Mouse (Mus musculus) midbrain, embryonic 15.5 days (tissue): ENCODE measurements around the gene Angptl2. TPM values are rescaled to one million over a fixed set of nuclear protein-coding genes. Genes with fewer than 3 reads are reported as not detected.

ENCODE experiments used
- ATAC-seq: fragments of 200-750 bp; cut with Nextera tagmentation; replicated peaks from 2 replicates; pipeline ENCODE4 v1.8.0; 2017; ENCODE audit warnings: moderate TSS enrichment
- H3K27ac ChIP-seq: fragments of 300-500 bp; sonication (generic); 2 replicates; pipeline ENCODE4 v1.5.1; 2015; ENCODE audit warnings: mild to moderate bottlenecking, inconsistent platforms
- H3K27me3 ChIP-seq: fragments of 300-500 bp; sonication (generic); replicated peaks from 2 replicates; pipeline ENCODE4 v1.6.1; 2015; ENCODE audit warnings: inconsistent platforms
- H3K36me3 ChIP-seq: fragments of 300-500 bp; sonication (generic); replicated peaks from 2 replicates; pipeline ENCODE4 v1.6.1; 2015; ENCODE audit warnings: inconsistent platforms
- H3K4me1 ChIP-seq: fragments of 300-500 bp; sonication (generic); 2 replicates; pipeline ENCODE4 v1.6.1; 2015; ENCODE audit warnings: inconsistent platforms
- H3K4me2 ChIP-seq: fragments of 300-500 bp; sonication (generic); 2 replicates; pipeline ENCODE4 v1.6.1; 2015; ENCODE audit warnings: inconsistent platforms, mild to moderate bottlenecking, moderate library complexity
- H3K4me3 ChIP-seq: fragments of 300-500 bp; sonication (generic); 2 replicates; pipeline ENCODE4 v1.5.1; 2015; ENCODE audit warnings: mild to moderate bottlenecking, inconsistent platforms
- H3K9ac ChIP-seq: fragments of 300-500 bp; sonication (generic); 2 replicates; pipeline ENCODE4 v1.6.1; 2015; ENCODE audit warnings: mild to moderate bottlenecking, inconsistent platforms
- H3K9me3 ChIP-seq: fragments of 300-500 bp; sonication (generic); 2 replicates; pipeline ENCODE4 v1.6.1; 2016; ENCODE audit warnings: inconsistent platforms
- WGBS: fragments of 180-500 bp; shearing (Covaris S2); methylation state at CpG from one replicate; pipeline ENCODE4 v1.1.7; 2015; ENCODE audit warnings: mixed read lengths; 5-methylcytosine and 5-hydroxymethylcytosine counted together
- polyA plus RNA-seq: library from polyadenylated mRNA; unstranded; fragments of >200 nt; fragmentation: Nextera tagmentation; extraction: Ambion mirVana; gene quantifications from 2 replicates; pipeline ENCODE4 v1.2.1, GENCODE M21; 2015

Gene Angptl2
- 16.2 and 19.3 TPM in 2 replicates for polyA plus RNA-seq

DNA sequence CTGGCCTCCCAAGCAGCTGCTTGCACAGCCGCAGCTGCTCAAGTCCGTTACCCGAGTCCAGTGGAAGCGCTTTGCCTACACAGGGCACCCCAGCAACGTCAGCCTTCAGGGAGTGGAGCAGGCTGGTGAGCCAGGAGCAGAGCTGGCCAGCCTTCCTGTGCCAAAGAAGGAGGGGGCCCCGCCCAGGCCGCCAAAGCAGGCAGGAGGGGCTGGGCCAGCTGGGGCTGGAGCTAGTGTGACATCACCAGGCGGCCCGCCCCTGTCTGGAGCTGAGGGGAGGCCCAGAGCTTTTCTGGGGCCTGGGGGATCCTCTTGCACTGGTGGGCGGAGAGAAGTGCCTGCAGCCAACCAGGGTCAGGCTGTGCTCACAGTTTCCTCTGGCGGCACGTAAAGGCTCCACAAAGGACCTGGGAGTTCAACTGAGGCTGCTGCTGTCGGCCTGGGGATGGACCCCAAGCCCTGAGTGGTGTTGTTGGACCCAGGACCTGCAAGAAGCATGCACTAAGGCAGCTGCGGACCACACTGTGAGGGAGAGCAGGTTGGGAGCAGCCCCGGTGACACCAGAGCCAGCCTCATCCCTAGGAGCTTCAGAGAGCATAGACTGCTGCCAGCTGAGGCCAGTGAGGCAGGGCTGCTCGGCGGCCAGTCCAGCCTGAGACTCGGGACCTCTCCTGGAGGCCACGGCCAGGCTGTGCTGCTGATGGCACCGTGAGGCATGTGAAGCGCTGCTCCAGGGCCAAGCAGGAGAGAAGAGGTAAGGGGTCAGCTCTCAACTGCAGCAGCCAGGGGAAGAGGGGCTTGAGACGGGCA is at the start of gene Angptl2:
Gene Angptl2, plus strand, starts transcription at position 370 of the 810 bp plus-strand sequence.
- peak within 1 kb of the TSS; percentile 46 for H3K4me2 ChIP-seq
- H3K9ac ChIP-seq: peak within 1 kb of the TSS; percentile 36
- H3K36me3 ChIP-seq: no peaks in the 10 kb centered on the region
- H3K27ac ChIP-seq: peak within 1 kb of the TSS; percentile 71
- peaks cover 32% of the 10 kb centered on the region for H3K4me1 ChIP-seq
- 5% methylated on average over 22 of the region's 22 CpGs for WGBS
- ATAC-seq: peak; percentile 86
- H3K27me3 ChIP-seq: no peaks in the 10 kb centered on the region
- H3K9me3 ChIP-seq: no peaks in the 10 kb centered on the region
- peak within 1 kb of the TSS; percentile 28 for H3K4me3 ChIP-seq

DNA sequence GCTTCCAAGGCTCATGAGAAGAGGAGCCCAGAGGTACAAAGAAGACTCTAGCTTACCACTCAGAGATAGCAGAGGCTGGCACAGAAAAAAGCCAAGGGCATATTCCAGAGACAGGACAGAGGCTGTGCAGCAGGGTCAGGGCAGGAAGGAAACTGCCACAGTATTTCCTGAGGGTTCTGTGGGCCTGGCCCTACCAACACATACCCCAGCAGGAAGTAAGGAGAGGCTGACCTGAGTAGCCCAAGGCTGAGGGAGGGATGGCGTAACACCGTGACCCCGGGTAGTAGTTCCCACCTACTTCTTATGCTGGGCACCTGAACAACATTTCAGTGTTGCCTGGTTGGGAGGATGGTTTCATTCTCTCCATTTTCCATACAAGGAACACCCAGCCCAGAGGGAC is 48.8 kb upstream of the Angptl2 start:
- H3K9ac ChIP-seq: no peak overlapping the region
- 94% methylated on average over 3 of the region's 3 CpGs for WGBS
- H3K27me3 ChIP-seq: no peaks in the 10 kb centered on the region
- no peaks in the 10 kb centered on the region for H3K9me3 ChIP-seq
- peaks cover 11% of the 10 kb centered on the region; the same call in 1 of the 2 replicates for H3K36me3 ChIP-seq
- no peak for ATAC-seq
- H3K27ac ChIP-seq: no peak overlapping the region
- no peaks in the 10 kb centered on the region for H3K4me1 ChIP-seq
- H3K4me3 ChIP-seq: no peak overlapping the region
- H3K4me2 ChIP-seq: no peak overlapping the region

GRCm38 (mm10) chr2:33169445-33169844 is 46.4 kb upstream of the Angptl2 start:
- H3K4me3 ChIP-seq: no peak overlapping the region
- H3K4me1 ChIP-seq: no peaks in the 10 kb centered on the region
- no peaks in the 10 kb centered on the region for H3K27me3 ChIP-seq
- H3K4me2 ChIP-seq: no peak overlapping the region
- WGBS: 79% methylated on average over 6 of the region's 6 CpGs
- H3K36me3 ChIP-seq: peaks cover 9% of the 10 kb centered on the region; the same call in 1 of the 2 replicates
- no peaks in the 10 kb centered on the region for H3K9me3 ChIP-seq
- no peak overlapping the region for H3K9ac ChIP-seq
- H3K27ac ChIP-seq: no peak overlapping the region
- no peak for ATAC-seq

DNA sequence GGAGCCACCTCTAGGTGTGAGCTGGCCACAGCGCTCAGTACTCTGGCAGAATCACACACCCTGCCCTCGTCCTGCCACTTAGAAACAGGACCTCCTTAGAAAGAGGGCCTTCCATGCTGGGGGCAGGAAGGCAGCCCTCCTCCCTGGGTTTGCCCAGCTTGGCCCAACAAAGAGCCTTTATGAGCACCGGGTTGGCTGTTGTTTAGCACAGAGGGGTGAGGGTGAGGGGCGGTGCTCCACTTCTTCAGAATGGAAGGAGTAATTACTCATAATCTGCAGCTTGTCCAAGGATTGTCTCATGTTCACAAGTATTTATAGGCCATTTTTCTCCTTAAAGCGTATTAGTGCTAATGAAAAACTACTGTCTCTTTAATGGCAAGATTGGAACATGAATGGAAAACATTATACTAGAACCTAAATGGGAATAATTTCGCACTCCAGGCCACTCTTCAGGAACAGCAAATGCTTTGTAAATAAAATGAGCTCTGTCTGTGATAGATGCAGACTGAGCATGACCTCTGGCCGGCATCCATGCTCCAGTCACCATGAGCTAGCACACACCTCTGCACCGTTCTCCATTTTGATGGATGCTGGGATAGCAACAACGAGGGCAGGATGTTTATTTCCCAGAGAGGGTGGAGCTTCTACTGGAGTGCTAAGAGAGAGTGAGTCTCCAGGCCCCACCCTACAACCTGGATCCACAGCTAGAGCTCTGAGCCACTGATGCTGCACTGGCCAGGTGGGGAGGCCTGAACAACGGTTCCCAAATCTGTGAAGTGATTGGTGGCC is 44.9 kb upstream of the Angptl2 start:
- ATAC-seq: no peak
- Histone ChIP-seq H3K27me3 (no peaks in the 10 kb centered on the region), H3K4me3 (no peak overlapping the region), H3K27ac (no peak overlapping the region), H3K36me3 (peaks cover 9% of the 10 kb centered on the region; the same call in 1 of the 2 replicates), H3K4me1 (no peaks in the 10 kb centered on the region), H3K4me2 (no peak overlapping the region), H3K9ac (no peak overlapping the region), H3K9me3 (no peaks in the 10 kb centered on the region)
- 61% methylated on average over 10 of the region's 10 CpGs for WGBS

- Histone ChIP-seq H3K4me3 (no peak overlapping the region), H3K27me3 (no peaks in the 10 kb centered on the region), H3K36me3 (peaks cover 9% of the 10 kb centered on the region; the same call in 1 of the 2 replicates), H3K27ac (no peak overlapping the region), H3K9me3 (no peaks in the 10 kb centered on the region), H3K9ac (no peak overlapping the region), H3K4me2 (no peak overlapping the region), H3K4me1 (peaks cover 9% of the 10 kb centered on the region)
- ATAC-seq: no peak
- 85% methylated on average over 10 of the region's 10 CpGs for WGBS
Measured at GRCm38 (mm10) chr2:33173126-33173525, 42.7 kb upstream of the Angptl2 start.

DNA sequence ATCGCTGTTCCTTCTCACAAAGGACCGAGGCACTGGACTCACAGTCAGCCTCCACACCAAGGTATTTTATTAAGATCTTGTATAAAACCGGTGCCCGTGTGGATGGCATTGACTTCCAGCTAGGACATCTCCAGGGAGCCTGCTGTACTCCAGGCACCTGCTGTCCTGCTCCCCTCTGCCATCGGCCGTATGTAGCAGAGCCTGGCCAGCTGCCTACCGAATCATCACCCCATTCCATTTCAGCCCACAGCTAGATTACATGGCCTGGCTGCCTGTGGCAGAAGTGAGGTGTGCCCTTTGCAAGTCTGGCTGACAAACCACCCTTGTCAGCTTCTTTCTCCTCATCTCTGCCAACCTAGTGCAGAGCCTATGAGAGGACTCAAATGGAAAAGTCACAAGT is 42.2 kb upstream of the Angptl2 start:
- no peak for ATAC-seq
- WGBS: 81% methylated on average over 7 of the region's 7 CpGs
- H3K27ac ChIP-seq: no peak overlapping the region
- no peaks in the 10 kb centered on the region for H3K27me3 ChIP-seq
- H3K4me2 ChIP-seq: no peak overlapping the region
- H3K9ac ChIP-seq: no peak overlapping the region
- H3K4me1 ChIP-seq: peaks cover 15% of the 10 kb centered on the region
- no peaks in the 10 kb centered on the region for H3K9me3 ChIP-seq
- H3K36me3 ChIP-seq: peaks cover 5% of the 10 kb centered on the region; the same call in 1 of the 2 replicates
- H3K4me3 ChIP-seq: no peak overlapping the region

GRCm38 (mm10) chr2:33176516-33176915 is 39.4 kb upstream of the Angptl2 start:
- no peak overlapping the region for H3K4me3 ChIP-seq
- no peak overlapping the region for H3K4me2 ChIP-seq
- peaks cover 32% of the 10 kb centered on the region for H3K4me1 ChIP-seq
- H3K27me3 ChIP-seq: no peaks in the 10 kb centered on the region
- no peak for ATAC-seq
- H3K36me3 ChIP-seq: peaks cover 5% of the 10 kb centered on the region; the same call in 1 of the 2 replicates
- no peak overlapping the region for H3K27ac ChIP-seq
- no peak overlapping the region for H3K9ac ChIP-seq
- 41% methylated on average over 7 of the region's 7 CpGs for WGBS
- no peaks in the 10 kb centered on the region for H3K9me3 ChIP-seq

GRCm38 (mm10) chr2:33176921-33177320 is 38.9 kb upstream of the Angptl2 start:
- peaks cover 4% of the 10 kb centered on the region; the same call in 1 of the 2 replicates for H3K36me3 ChIP-seq
- H3K9ac ChIP-seq: no peak overlapping the region
- no peak for ATAC-seq
- no peaks in the 10 kb centered on the region for H3K27me3 ChIP-seq
- H3K4me3 ChIP-seq: no peak overlapping the region
- no peak overlapping the region for H3K27ac ChIP-seq
- no peak overlapping the region for H3K4me2 ChIP-seq
- peaks cover 32% of the 10 kb centered on the region for H3K4me1 ChIP-seq
- WGBS: 43% methylated on average over 2 of the region's 2 CpGs
- no peaks in the 10 kb centered on the region for H3K9me3 ChIP-seq

DNA sequence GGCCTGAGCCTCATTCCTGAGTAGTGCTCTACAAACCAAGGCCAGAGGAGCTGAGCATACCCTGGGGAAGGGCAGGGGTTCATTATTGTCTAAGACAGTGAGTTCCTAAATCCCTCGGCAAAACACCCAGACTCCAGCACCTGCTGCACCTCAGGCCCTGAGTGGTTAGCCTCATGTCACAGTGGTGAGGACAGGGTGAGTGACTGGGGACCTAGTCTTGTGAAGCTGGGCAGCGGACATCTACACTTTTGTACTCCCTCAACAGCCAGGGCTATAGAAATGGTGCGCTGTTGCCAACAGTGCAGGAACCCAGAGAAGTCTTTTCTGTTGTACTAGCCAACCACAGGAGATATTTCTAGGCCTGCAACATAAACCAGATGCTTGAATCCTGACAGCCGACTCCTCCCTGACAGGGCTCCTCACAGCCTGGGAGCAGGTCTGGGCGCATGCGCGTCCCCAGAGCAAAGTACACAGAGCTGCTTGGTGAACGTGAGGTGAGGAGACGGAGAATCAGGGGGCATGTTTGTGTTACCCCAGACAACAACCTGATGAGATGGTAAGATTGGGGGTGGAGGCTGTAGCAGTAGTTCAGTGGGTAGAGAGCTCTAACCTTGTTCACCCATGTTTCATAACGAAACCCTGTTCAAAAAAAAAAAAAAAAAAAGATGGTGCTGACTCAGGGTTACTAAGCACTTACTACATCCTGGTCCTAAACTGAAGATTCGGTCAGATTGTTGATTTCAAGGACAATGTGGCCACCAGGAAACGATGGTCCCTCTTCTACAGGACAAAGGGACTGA is 38.2 kb upstream of the Angptl2 start:
- no peak for ATAC-seq

GRCm38 (mm10) chr2:33178243-33178932 is 37.5 kb upstream of the Angptl2 start:
- H3K27ac ChIP-seq: peak overlapping the region; percentile 48; the same call in 1 of the 2 replicates

More for the DNA sequence above, 38.2 kb upstream of the Angptl2 start:
- H3K27me3 ChIP-seq: no peaks in the 10 kb centered on the region
- H3K4me2 ChIP-seq: no peak overlapping the region
- 86% methylated on average over 12 of the region's 12 CpGs for WGBS
- peaks cover 32% of the 10 kb centered on the region for H3K4me1 ChIP-seq
- no peak overlapping the region for H3K9ac ChIP-seq
- H3K4me3 ChIP-seq: no peak overlapping the region
- H3K27ac ChIP-seq: no peak overlapping the region
- no peaks in the 10 kb centered on the region for H3K9me3 ChIP-seq
- H3K36me3 ChIP-seq: no peaks in the 10 kb centered on the region

DNA sequence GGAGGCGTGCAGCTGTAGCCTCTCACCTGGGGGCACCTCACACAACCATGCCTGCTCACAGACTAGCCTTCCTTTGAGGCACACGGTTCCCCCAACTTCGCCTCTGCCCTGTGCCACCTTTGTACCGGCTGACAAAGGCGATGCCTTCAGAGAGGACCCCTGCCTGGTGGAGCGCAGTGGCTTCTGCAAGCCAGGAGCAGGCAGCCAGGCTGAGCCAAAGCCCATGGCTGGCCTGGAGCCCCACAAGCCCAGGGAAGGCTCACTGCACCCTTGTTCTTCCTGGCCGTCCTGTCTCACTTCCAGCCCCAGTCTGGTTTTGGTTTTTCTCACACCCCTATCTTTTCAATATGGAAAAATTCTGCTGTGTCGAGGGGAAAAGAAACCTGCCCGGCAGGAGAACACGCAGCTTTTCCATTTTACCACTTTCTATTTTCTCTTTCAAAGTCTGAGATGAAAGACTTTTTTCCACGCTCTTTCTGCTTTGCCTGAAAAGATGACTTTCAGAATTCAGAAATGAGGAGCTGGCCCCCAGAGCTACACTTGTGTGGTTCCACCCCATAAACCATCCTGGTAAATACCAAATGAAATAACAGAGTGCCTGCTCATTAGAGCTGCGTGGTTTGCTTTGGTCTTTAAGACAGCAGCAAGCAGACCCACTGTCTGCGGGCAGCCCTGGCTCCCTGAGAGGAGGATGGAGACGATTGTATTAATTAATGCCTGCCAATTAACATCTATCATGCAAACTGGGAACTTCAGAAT is 36.5 kb upstream of the Angptl2 start:
- 46% methylated on average over 14 of the region's 14 CpGs for WGBS
- Histone ChIP-seq H3K27ac (peak overlapping the region; percentile 48), H3K36me3 (no peaks in the 10 kb centered on the region), H3K4me1 (peaks cover 32% of the 10 kb centered on the region), H3K9ac (no peak overlapping the region), H3K9me3 (no peaks in the 10 kb centered on the region), H3K27me3 (no peaks in the 10 kb centered on the region), H3K4me3 (no peak overlapping the region), H3K4me2 (no peak overlapping the region)
- ATAC-seq: peak; percentile 10; the same call in 1 of the 2 replicates

More at GRCm38 (mm10) chr2:33178243-33178932, 37.5 kb upstream of the Angptl2 start:
- H3K4me1 ChIP-seq: peaks cover 32% of the 10 kb centered on the region
- WGBS: 50% methylated on average over 11 of the region's 11 CpGs
- no peak overlapping the region for H3K4me3 ChIP-seq
- H3K9ac ChIP-seq: no peak overlapping the region
- H3K36me3 ChIP-seq: no peaks in the 10 kb centered on the region
- H3K27me3 ChIP-seq: no peaks in the 10 kb centered on the region
- peak; percentile 61 for ATAC-seq
- no peak overlapping the region for H3K4me2 ChIP-seq
- no peaks in the 10 kb centered on the region for H3K9me3 ChIP-seq
